Mouse (Mus musculus) intestine, postnatal 0 days (tissue): ENCODE results near the gene Ints3. TPM values are rescaled to one million over a fixed set of nuclear protein-coding genes. Genes with fewer than 3 reads are reported as not detected.
A peak's percentile ranks its signal among the peaks of the same experiment; 100 is the strongest.

Experiments used
- ATAC-seq: fragments of 200-750 bp; cut with Nextera tagmentation; 2 replicates; pipeline ENCODE4 v1.8.0; 2017; ENCODE audit warnings: mild to moderate bottlenecking, moderate TSS enrichment, moderate library complexity
- H3K27ac ChIP-seq: fragments of 300-500 bp; sonication (generic); 2 replicates; pipeline ENCODE4 v1.5.1; 2014; ENCODE audit warnings: mild to moderate bottlenecking, low read depth, low read length, moderate library complexity
- H3K27me3 ChIP-seq: fragments of 300-500 bp; sonication (generic); replicated peaks from 2 replicates; pipeline ENCODE4 v1.6.1; 2014; ENCODE audit warnings: low read length, mixed read lengths; ENCODE audit not compliant: control insufficient read depth, insufficient read depth
- H3K36me3 ChIP-seq: fragments of 300-500 bp; sonication (generic); 2 replicates; pipeline ENCODE4 v1.6.1; 2014; ENCODE audit warnings: mild to moderate bottlenecking, moderate library complexity; ENCODE audit not compliant: control insufficient read depth, insufficient read depth
- H3K4me1 ChIP-seq: fragments of 300-500 bp; sonication (generic); replicated peaks from 2 replicates; pipeline ENCODE4 v1.6.1; 2014; ENCODE audit warnings: antibody characterized with exemption, low read length, mixed read lengths; ENCODE audit not compliant: control insufficient read depth, insufficient read depth
- H3K4me2 ChIP-seq: fragments of 300-500 bp; sonication (generic); replicated peaks from 2 replicates; pipeline ENCODE4 v1.6.1; 2014; ENCODE audit warnings: low read depth, mild to moderate bottlenecking, moderate library complexity
- H3K4me3 ChIP-seq: fragments of 300-500 bp; sonication (generic); 2 replicates; pipeline ENCODE4 v1.5.1; 2014; ENCODE audit warnings: low read depth, low read length
- H3K9ac ChIP-seq: fragments of 300-500 bp; sonication (generic); 2 replicates; pipeline ENCODE4 v1.6.1; 2014; ENCODE audit warnings: mild to moderate bottlenecking, low read depth, low read length
- H3K9me3 ChIP-seq: fragments of 300-500 bp; sonication (generic); 2 replicates; pipeline ENCODE4 v1.6.1; 2016; ENCODE audit warnings: mixed run types; ENCODE audit not compliant: control insufficient read depth
- CTCF ChIP-seq: sonication (generic); IDR thresholded peaks from 2 replicates; pipeline ENCODE4 v1.5.1; 2016; ENCODE audit warnings: low read depth, mild to moderate bottlenecking, control low read depth, antibody characterized with exemption, moderate library complexity
- WGBS: fragments of 180-500 bp; shearing (Covaris S2); extraction: QIAGEN DNeasy Blood & Tissue Kit; methylation state at CpG from one replicate; pipeline ENCODE4 v1.1.7; 2014; 5-methylcytosine and 5-hydroxymethylcytosine counted together
- polyA plus RNA-seq: library from polyadenylated mRNA; unstranded; fragments of >200 nt; fragmentation: Nextera tagmentation; extraction: Ambion mirVana; gene quantifications from 2 replicates; pipeline ENCODE4 v1.2.1, GENCODE M21; 2015

Ints3 gene
- polyA plus RNA-seq, 1 experiment from 2014 or later = 8.8 TPM

DNA sequence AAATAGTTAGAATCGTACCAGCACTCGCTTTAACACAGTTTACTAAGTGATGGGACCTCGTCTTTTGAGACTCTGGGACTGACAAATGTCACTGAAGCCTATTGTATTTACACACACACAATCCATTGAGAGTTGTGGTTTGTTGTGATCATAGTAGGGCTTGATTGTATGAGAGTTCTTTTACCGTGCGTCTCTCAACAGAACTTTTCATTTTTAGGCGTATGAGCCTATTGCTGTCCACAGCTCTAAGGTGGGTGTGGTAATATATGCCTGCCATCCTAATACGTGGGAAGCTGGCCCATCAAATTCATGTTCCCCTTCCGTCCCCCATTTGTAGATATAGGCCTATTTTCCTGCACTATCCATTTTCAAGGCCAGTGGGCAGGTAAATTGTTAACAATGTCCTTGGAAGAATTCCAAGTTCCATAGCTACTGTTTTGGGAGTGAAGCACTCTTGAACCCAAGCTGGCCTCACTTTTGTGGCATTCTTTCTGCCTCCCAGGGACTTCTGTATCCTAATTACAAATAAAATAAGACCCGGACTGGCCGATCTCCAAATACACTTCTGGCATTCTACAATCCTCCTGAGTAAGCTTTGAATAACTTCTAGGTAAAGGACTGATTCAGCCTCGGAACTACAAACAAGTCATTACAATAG lies 780 bp upstream of the Ints3 start:
- TF ChIP-seq CTCF = no peak
- Histone ChIP-seq H3K36me3 (no peaks in the 10 kb centered on the region), H3K4me3 (peak overlapping the region; percentile 69), H3K9ac (0 out of 2 replicates have a peak overlapping the region, but pooled peaks have one; percentile 86), H3K27me3 (no peaks in the 10 kb centered on the region), H3K4me2 (peak overlapping the region; percentile 96), H3K27ac (peak overlapping the region; percentile 97; the same call in 1 of the 2 replicates), H3K4me1 (peaks cover 5% of the 10 kb centered on the region; the same call in 1 of the 2 replicates), H3K9me3 (no peaks in the 10 kb centered on the region)
- WGBS = 37% methylated on average over 11 of the region's 11 CpGs
- no peak for ATAC-seq

DNA sequence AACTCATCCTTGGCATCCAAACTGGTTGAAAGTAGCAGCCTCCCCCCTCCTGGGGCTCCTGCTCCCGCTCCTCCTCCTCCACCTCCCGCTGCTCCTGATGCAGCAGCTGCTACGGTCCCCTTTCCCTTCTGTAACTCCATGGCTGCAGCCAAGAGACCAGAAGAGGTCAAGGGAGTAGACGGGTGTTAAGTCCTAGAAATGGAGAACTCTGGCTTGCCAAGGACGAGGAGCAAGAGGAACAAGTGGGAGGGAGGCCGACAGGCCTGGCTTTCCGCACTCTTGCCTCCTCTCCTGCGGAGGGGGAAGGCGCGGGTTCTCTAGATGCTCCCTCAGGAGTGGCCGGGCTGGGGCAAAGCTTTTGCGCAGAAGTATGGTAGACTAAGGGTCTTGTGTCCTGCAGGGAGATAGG lies 607 bp downstream of the Ints3 start:
- Histone ChIP-seq H3K27me3 (no peaks in the 10 kb centered on the region), H3K4me2 (peak overlapping the region; percentile 96), H3K9ac (peak overlapping the region; percentile 86), H3K4me1 (peaks cover 5% of the 10 kb centered on the region; the same call in 1 of the 2 replicates), H3K27ac (peak overlapping the region; percentile 97), H3K36me3 (no peaks in the 10 kb centered on the region), H3K4me3 (peak overlapping the region; percentile 69), H3K9me3 (no peaks in the 10 kb centered on the region)
- ATAC-seq = peak; percentile 11; the same call in 1 of the 2 replicates
- TF ChIP-seq CTCF = no peak
- 3% methylated on average over 12 of the region's 12 CpGs for WGBS

DNA sequence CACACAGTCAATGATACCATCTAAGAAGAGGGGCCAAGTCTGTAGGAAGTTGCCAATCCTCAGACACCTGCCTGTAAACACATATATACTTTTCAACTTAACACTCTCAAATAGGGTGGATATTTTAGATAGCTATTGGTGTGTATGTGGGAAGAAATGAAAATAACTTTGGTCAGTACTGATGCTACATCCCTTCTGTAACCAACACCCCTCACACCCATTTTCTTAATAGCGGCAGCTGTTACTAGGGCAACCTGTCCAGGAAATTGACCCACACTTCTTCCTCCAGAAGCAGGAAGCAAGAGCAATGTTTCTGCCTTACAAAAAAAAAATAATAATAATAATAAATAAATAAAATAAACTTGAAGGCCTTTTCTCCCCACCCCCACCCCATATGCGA lies 1.1 kb downstream of the Ints3 start:
- H3K27me3 ChIP-seq = no peaks in the 10 kb centered on the region
- H3K9me3 ChIP-seq = no peaks in the 10 kb centered on the region
- peak overlapping the region; percentile 69 for H3K4me3 ChIP-seq
- peak overlapping the region; percentile 96 for H3K4me2 ChIP-seq
- no peak for ATAC-seq
- WGBS = 10% methylated on average over 2 of the region's 2 CpGs
- peak overlapping the region; percentile 86; the same call in 1 of the 2 replicates for H3K9ac ChIP-seq
- no peak for TF ChIP-seq CTCF
- 0 out of 2 replicates have a peak overlapping the region, but pooled peaks have one; percentile 97 for H3K27ac ChIP-seq
- H3K4me1 ChIP-seq = peaks cover 5% of the 10 kb centered on the region; the same call in 1 of the 2 replicates
- H3K36me3 ChIP-seq = no peaks in the 10 kb centered on the region

DNA sequence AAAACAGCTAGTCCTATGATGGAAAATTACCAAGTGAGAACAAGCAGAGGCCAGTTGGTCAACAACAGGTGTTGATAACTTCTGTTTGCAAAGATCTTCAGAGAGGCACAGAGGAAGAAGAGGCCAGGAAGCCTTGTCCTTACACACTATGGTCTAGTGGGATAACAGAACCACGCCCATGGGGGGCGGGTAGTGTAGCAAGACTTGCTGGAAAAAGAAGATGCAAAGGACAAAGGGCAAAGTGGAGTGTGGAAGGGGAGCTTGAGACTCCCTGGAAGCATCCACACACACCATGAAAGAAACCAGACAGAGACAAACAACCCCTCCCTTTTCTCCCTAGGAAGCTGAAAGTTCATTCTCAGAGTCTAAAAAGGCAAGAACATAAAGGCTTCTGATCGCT lies 3.8 kb downstream of the Ints3 start:
- H3K9me3 ChIP-seq = no peaks in the 10 kb centered on the region
- no peaks in the 10 kb centered on the region for H3K36me3 ChIP-seq
- no peaks in the 10 kb centered on the region for H3K27me3 ChIP-seq
- ATAC-seq = no peak
- 61% methylated on average over 3 of the region's 3 CpGs for WGBS
- no peak for TF ChIP-seq CTCF
- no peak overlapping the region for H3K9ac ChIP-seq
- no peak overlapping the region for H3K4me2 ChIP-seq
- no peak overlapping the region for H3K27ac ChIP-seq
- peaks cover 5% of the 10 kb centered on the region; the same call in 1 of the 2 replicates for H3K4me1 ChIP-seq
- no peak overlapping the region for H3K4me3 ChIP-seq

DNA sequence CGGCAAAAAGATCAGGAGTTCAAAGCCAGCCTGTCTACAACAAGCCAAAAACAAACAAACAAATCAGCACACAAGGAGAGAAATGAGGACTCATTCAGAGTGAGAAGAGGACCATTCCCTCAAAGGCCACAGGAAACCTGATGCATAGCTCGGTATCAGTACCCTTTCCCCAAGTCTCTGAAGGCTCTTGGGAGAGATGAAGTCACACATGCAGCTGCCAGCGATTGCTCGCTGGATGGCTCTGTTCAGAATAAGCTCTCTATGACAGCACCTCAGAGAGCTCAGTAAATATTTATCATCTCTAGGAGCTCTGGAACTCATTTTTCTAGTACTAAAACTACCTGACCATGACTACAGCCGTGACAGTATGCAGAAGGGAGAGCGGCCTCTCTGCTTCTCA lies 5.2 kb downstream of the Ints3 start:
- H3K9ac ChIP-seq = no peak overlapping the region
- ATAC-seq = no peak
- no peaks in the 10 kb centered on the region for H3K27me3 ChIP-seq
- no peak overlapping the region for H3K4me2 ChIP-seq
- no peak overlapping the region for H3K27ac ChIP-seq
- H3K36me3 ChIP-seq = peaks cover 8% of the 10 kb centered on the region; the same call in 1 of the 2 replicates
- H3K4me3 ChIP-seq = no peak overlapping the region
- no peak for TF ChIP-seq CTCF
- WGBS = 72% methylated on average over 6 of the region's 6 CpGs
- peaks cover 5% of the 10 kb centered on the region; the same call in 1 of the 2 replicates for H3K4me1 ChIP-seq
- H3K9me3 ChIP-seq = no peaks in the 10 kb centered on the region

DNA sequence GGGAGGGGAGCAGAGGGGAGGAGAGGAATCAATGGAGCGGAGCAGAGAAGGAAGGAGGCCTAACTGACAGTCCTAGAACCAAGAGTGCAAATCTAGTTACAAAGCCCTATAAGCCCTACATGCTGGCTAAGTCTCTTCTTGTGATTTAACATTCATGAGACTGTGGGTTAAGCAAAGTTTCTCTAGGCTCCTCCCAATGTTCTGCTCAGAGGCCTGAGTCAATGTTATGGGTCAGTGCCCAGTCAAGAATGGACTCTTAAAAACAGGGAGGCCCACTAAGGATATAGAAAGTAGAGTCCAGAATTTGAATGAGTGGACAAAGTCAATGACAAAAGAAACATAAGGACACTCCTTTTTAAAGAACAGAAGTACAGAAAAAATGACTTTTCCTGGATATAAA lies 5.8 kb downstream of the Ints3 start:
- Histone ChIP-seq H3K4me2 (no peak overlapping the region), H3K4me1 (peaks cover 5% of the 10 kb centered on the region; the same call in 1 of the 2 replicates), H3K9ac (no peak overlapping the region), H3K9me3 (no peaks in the 10 kb centered on the region), H3K27me3 (no peaks in the 10 kb centered on the region), H3K36me3 (peaks cover 11% of the 10 kb centered on the region), H3K27ac (no peak overlapping the region), H3K4me3 (no peak overlapping the region)
- ATAC-seq = no peak
- no peak for TF ChIP-seq CTCF
- 92% methylated on average over 1 of the region's 1 CpGs for WGBS
